ENCODE assay signal across 8 mouse cellular contexts in genomic region chr4:44167397-44168121, GRCm38 (mm10).
A peak's percentile ranks its signal among the peaks of the same experiment; 100 is the strongest.
DNase-seq lines count a peak whose midpoint lies in the region; ATAC-seq and TF ChIP-seq lines count a peak whose summit lies in the region.

No protein-coding gene starts in this region.

- peak overlapping the region; percentile 93 for H3K27ac ChIP-seq in ES-Bruce4 (ENCODE audit: insufficient read depth, low read length)
- H3K27ac ChIP-seq in forebrain, embryonic 14.5 days (ENCODE audit: low read depth, low read length): peak overlapping the region; percentile 99

- ATAC-seq in cerebellum, adult (ENCODE audit: insufficient number of reproducible peaks, low FRiP score, low TSS enrichment): peak; percentile 86
- peak; percentile 93 for ATAC-seq in forebrain, embryonic 14.5 days
- peak; percentile 56 for ATAC-seq in neutrophil, adult 5-6 weeks (ENCODE audit: extremely low read depth, insufficient number of reproducible peaks, low FRiP score, poor library complexity, severe bottlenecking)

- no peak for TF ChIP-seq CTCF in ES-Bruce4 (IDR thresholded peaks at IDR 0.05; ENCODE audit: low read depth, low read length)
- TF ChIP-seq CTCF in lung, adult 2 months (IDR thresholded peaks at IDR 0.05; ENCODE audit: insufficient read depth, low read length): no peak

- no peaks in the 10 kb centered on the region for H3K36me3 ChIP-seq in ES-Bruce4 (ENCODE audit: control insufficient read depth, insufficient read depth, low read length, poor library complexity, severe bottlenecking)
- H3K36me3 ChIP-seq in forebrain, embryonic 14.5 days (ENCODE audit: control insufficient read depth, insufficient read depth, low read length): no peaks in the 10 kb centered on the region

- H3K4me1 ChIP-seq in ES-Bruce4 (ENCODE audit: control insufficient read depth, insufficient read depth, low read length): no peaks in the 10 kb centered on the region
- H3K4me1 ChIP-seq in forebrain, embryonic 14.5 days (ENCODE audit: control insufficient read depth, insufficient read depth, low read length): peaks cover 27% of the 10 kb centered on the region
- peaks cover 9% of the 10 kb centered on the region for H3K4me1 ChIP-seq in lung, adult 2 months (ENCODE audit: control insufficient read depth, insufficient read depth, low read length)

- WGBS in forebrain, embryonic 14.5 days: 0% methylated on average over 60 of the region's 95 CpGs
- WGBS in lung, adult 2 months: under 1% methylated on average over 90 of the region's 95 CpGs

- no peak for TF ChIP-seq EP300 in ES-Bruce4 (IDR thresholded peaks at IDR 0.05; ENCODE audit: insufficient read depth, low read depth, low read length)

- H3K4me2 ChIP-seq in forebrain, embryonic 14.5 days (ENCODE audit: low read length): peak overlapping the region; percentile 83

- no peaks in the 10 kb centered on the region for H3K9me3 ChIP-seq in ES-Bruce4 (replicated peaks; ENCODE audit: control insufficient read depth, insufficient read depth, low read length, poor library complexity, severe bottlenecking)
- no peaks in the 10 kb centered on the region for H3K9me3 ChIP-seq in forebrain, embryonic 14.5 days (replicated peaks; ENCODE audit: control insufficient read depth, low read length)

- H3K27me3 ChIP-seq in ES-Bruce4 (ENCODE audit: control insufficient read depth, insufficient read depth, low read length, poor library complexity, severe bottlenecking): no peaks in the 10 kb centered on the region
- H3K27me3 ChIP-seq in forebrain, embryonic 14.5 days (replicated peaks; ENCODE audit: control insufficient read depth, insufficient read depth, low read length): no peaks in the 10 kb centered on the region

- peak overlapping the region; percentile 91 for H3K9ac ChIP-seq in ES-Bruce4 (ENCODE audit: low read depth, poor library complexity, severe bottlenecking)
- peak overlapping the region; percentile 95 for H3K9ac ChIP-seq in forebrain, embryonic 14.5 days (ENCODE audit: low read length)

- peak overlapping the region; percentile 96 for H3K4me3 ChIP-seq in ES-Bruce4 (ENCODE audit: low read depth, low read length)
- peak overlapping the region; percentile 86 for H3K4me3 ChIP-seq in forebrain, embryonic 14.5 days (ENCODE audit: low read depth, low read length)
- peak overlapping the region; percentile 63 for H3K4me3 ChIP-seq in lung, adult 2 months (replicated peaks; ENCODE audit: extremely low read depth, low read depth, low read length)

- intact Hi-C loops in heart, postnatal 25 days (cut with DNase I): no loop called here

- TF ChIP-seq POLR2A in ES-Bruce4 (IDR thresholded peaks at IDR 0.05; ENCODE audit: insufficient read depth, low read length): no peak
- peak; percentile 40; the same call in 1 of the 2 replicates for TF ChIP-seq POLR2A in lung, adult 2 months (IDR thresholded peaks at IDR 0.05; ENCODE audit: borderline replicate concordance, extremely low read depth, low read depth, low read length)

- DNase-seq in forebrain, embryonic 14.5 days (ENCODE audit: low spot score): peak; percentile 97
- peak; percentile 74 for DNase-seq in heart, postnatal 25 days (ENCODE audit: low spot score)
- peak; percentile 58 to 84 for DNase-seq in layer of hippocampus, adult 18-20 months (ENCODE audit: low spot score in 2 of 2)
- peak; percentile 77 for DNase-seq in lung, adult 2 months
- DNase-seq in thymus, adult 18-20 months: peak; percentile 89 to 91

Comparison
In these comparisons a context has a peak if more than half of its experiments do, and no peak if none do; other contexts are left out.
1. Peak in every context shown above with its lines: DNase-seq, ATAC-seq, H3K4me3 ChIP-seq and H3K27ac ChIP-seq.